Mouse (Mus musculus) limb, embryonic 11.5 days (tissue): ENCODE data around the gene Mkrn2. TPM values are rescaled to one million over a fixed set of nuclear protein-coding genes. Genes with fewer than 3 reads are reported as not detected.

Experiments
- ATAC-seq: fragments of 200-750 bp; cut with Nextera tagmentation; 2 replicates; pipeline ENCODE4 v1.8.0; 2017; ENCODE audit warnings: low read depth; ENCODE audit not compliant: insufficient number of reproducible peaks, low FRiP score, low TSS enrichment
- DNase-seq: peaks from one replicate; pipeline ENCODE4 v3.0.0-alpha.2; 2015; ENCODE audit warnings: low spot score
- H3K27ac ChIP-seq: fragments of 300-500 bp; sonication (generic); replicated peaks from 2 replicates; pipeline ENCODE4 v1.5.1; 2014; ENCODE audit warnings: low read depth, mild to moderate bottlenecking, low read length
- H3K27me3 ChIP-seq: fragments of 300-500 bp; sonication (generic); 2 replicates; pipeline ENCODE4 v1.6.1; 2014; ENCODE audit warnings: mild to moderate bottlenecking, low read length, mixed read lengths; ENCODE audit not compliant: control insufficient read depth, insufficient read depth
- H3K36me3 ChIP-seq: fragments of 300-500 bp; sonication (generic); 2 replicates; pipeline ENCODE4 v1.6.1; 2014; ENCODE audit warnings: mild to moderate bottlenecking, low read length, moderate library complexity, mixed read lengths; ENCODE audit not compliant: control insufficient read depth, insufficient read depth
- H3K4me1 ChIP-seq: fragments of 300-500 bp; sonication (generic); 2 replicates; pipeline ENCODE4 v1.6.1; 2014; ENCODE audit warnings: low read length, mixed read lengths; ENCODE audit not compliant: control insufficient read depth, insufficient read depth
- H3K4me2 ChIP-seq: fragments of 300-500 bp; sonication (generic); 2 replicates; pipeline ENCODE4 v1.6.1; 2014; ENCODE audit warnings: low read depth, mild to moderate bottlenecking, moderate library complexity; ENCODE audit not compliant: severe bottlenecking
- H3K4me3 ChIP-seq: fragments of 300-500 bp; sonication (generic); 2 replicates; pipeline ENCODE4 v1.5.1; 2014; ENCODE audit warnings: low read depth, low read length
- H3K9ac ChIP-seq: fragments of 300-500 bp; sonication (generic); 2 replicates; pipeline ENCODE4 v1.6.1; 2014; ENCODE audit warnings: mild to moderate bottlenecking, low read length
- H3K9me3 ChIP-seq: fragments of 300-500 bp; sonication (generic); 2 replicates; pipeline ENCODE4 v1.6.1; 2016; ENCODE audit warnings: low read length; ENCODE audit not compliant: control insufficient read depth
- WGBS: fragments of 180-500 bp; shearing (Covaris S2); extraction: QIAGEN DNeasy Blood & Tissue Kit; methylation state at CpG from one replicate; pipeline ENCODE4 v1.1.7; 2014; 5-methylcytosine and 5-hydroxymethylcytosine counted together
- polyA plus RNA-seq: library from polyadenylated mRNA; unstranded; fragments of >200 nt; fragmentation: Nextera tagmentation; extraction: Ambion mirVana; gene quantifications from 2 replicates; pipeline ENCODE4 v1.2.1, GENCODE M21; 2014

Gene Mkrn2
- polyA plus RNA-seq, 1 experiment from 2014 or later: 27.1 TPM

GRCm38 (mm10) chr6:115594463-115594862 is 7.2 kb upstream of the Mkrn2 start:
- Histone ChIP-seq H3K4me2 (no peak overlapping the region), H3K9ac (no peak overlapping the region), H3K27me3 (no peaks in the 10 kb centered on the region), H3K36me3 (no peaks in the 10 kb centered on the region), H3K4me1 (no peaks in the 10 kb centered on the region), H3K27ac (no peak overlapping the region), H3K4me3 (no peak overlapping the region), H3K9me3 (no peaks in the 10 kb centered on the region)
- 81% methylated on average over 3 of the region's 3 CpGs for WGBS
- no peak for DNase-seq
- ATAC-seq: no peak

GRCm38 (mm10) chr6:115595667-115596066 is 6.0 kb upstream of the Mkrn2 start:
- no peak overlapping the region for H3K9ac ChIP-seq
- no peaks in the 10 kb centered on the region for H3K27me3 ChIP-seq
- no peaks in the 10 kb centered on the region for H3K9me3 ChIP-seq
- no peak for DNase-seq
- no peak overlapping the region for H3K4me2 ChIP-seq
- 61% methylated on average over 3 of the region's 3 CpGs for WGBS
- no peaks in the 10 kb centered on the region for H3K36me3 ChIP-seq
- no peaks in the 10 kb centered on the region for H3K4me1 ChIP-seq
- H3K4me3 ChIP-seq: no peak overlapping the region
- no peak overlapping the region for H3K27ac ChIP-seq
- ATAC-seq: no peak

GRCm38 (mm10) chr6:115601322-115601714 is 384 bp upstream of the Mkrn2 start:
- WGBS: 63% methylated on average over 4 of the region's 4 CpGs
- no peak overlapping the region for H3K9ac ChIP-seq
- H3K4me2 ChIP-seq: peak overlapping the region; percentile 34; the same call in 1 of the 2 replicates
- DNase-seq (no peak), ATAC-seq (peak; percentile 18; the same call in 1 of the 2 replicates)
- H3K27ac ChIP-seq: no peak overlapping the region
- no peaks in the 10 kb centered on the region for H3K9me3 ChIP-seq
- H3K4me1 ChIP-seq: no peaks in the 10 kb centered on the region
- peak overlapping the region; percentile 72; the same call in 1 of the 2 replicates for H3K4me3 ChIP-seq
- no peaks in the 10 kb centered on the region for H3K36me3 ChIP-seq
- H3K27me3 ChIP-seq: no peaks in the 10 kb centered on the region

- Histone ChIP-seq H3K27ac (no peak overlapping the region), H3K36me3 (peaks cover 3% of the 10 kb centered on the region; the same call in 1 of the 2 replicates), H3K4me1 (no peaks in the 10 kb centered on the region), H3K4me2 (no peak overlapping the region), H3K4me3 (no peak overlapping the region), H3K9ac (no peak overlapping the region), H3K9me3 (no peaks in the 10 kb centered on the region), H3K27me3 (no peaks in the 10 kb centered on the region)
- no peak for ATAC-seq
- WGBS: 77% methylated on average over 1 of the region's 1 CpGs
- no peak for DNase-seq
Observed at GRCm38 (mm10) chr6:115606461-115606860, 4.8 kb downstream of the Mkrn2 start.

GRCm38 (mm10) chr6:115607429-115607828 is 5.7 kb downstream of the Mkrn2 start:
- no peak for ATAC-seq
- Histone ChIP-seq H3K27me3 (no peaks in the 10 kb centered on the region), H3K36me3 (peaks cover 3% of the 10 kb centered on the region; the same call in 1 of the 2 replicates), H3K9me3 (no peaks in the 10 kb centered on the region), H3K4me2 (no peak overlapping the region), H3K27ac (no peak overlapping the region), H3K9ac (no peak overlapping the region), H3K4me3 (no peak overlapping the region), H3K4me1 (no peaks in the 10 kb centered on the region)
- no peak for DNase-seq
- WGBS: 81% methylated on average over 4 of the region's 4 CpGs

- DNase-seq (peak; percentile 49), ATAC-seq (no peak)
- Histone ChIP-seq H3K27me3 (no peaks in the 10 kb centered on the region), H3K9ac (no peak overlapping the region), H3K27ac (no peak overlapping the region), H3K4me2 (no peak overlapping the region), H3K4me1 (no peaks in the 10 kb centered on the region), H3K9me3 (no peaks in the 10 kb centered on the region), H3K4me3 (no peak overlapping the region), H3K36me3 (peaks cover 6% of the 10 kb centered on the region)
- 67% methylated on average over 3 of the region's 3 CpGs for WGBS
Observed at GRCm38 (mm10) chr6:115609121-115609520, 7.4 kb downstream of the Mkrn2 start.

GRCm38 (mm10) chr6:115610301-115610700 is 8.6 kb downstream of the Mkrn2 start:
- H3K4me2 ChIP-seq: no peak overlapping the region
- H3K9me3 ChIP-seq: no peaks in the 10 kb centered on the region
- no peak overlapping the region for H3K27ac ChIP-seq
- DNase-seq (no peak), ATAC-seq (no peak)
- H3K4me3 ChIP-seq: no peak overlapping the region
- WGBS: 97% methylated on average over 5 of the region's 5 CpGs
- no peaks in the 10 kb centered on the region for H3K4me1 ChIP-seq
- peaks cover 9% of the 10 kb centered on the region for H3K36me3 ChIP-seq
- no peak overlapping the region for H3K9ac ChIP-seq
- no peaks in the 10 kb centered on the region for H3K27me3 ChIP-seq

- DNase-seq (no peak), ATAC-seq (no peak)
- Histone ChIP-seq H3K27me3 (no peaks in the 10 kb centered on the region), H3K9me3 (no peaks in the 10 kb centered on the region), H3K4me1 (no peaks in the 10 kb centered on the region), H3K4me2 (no peak overlapping the region), H3K4me3 (no peak overlapping the region), H3K36me3 (peaks cover 31% of the 10 kb centered on the region), H3K27ac (no peak overlapping the region), H3K9ac (no peak overlapping the region)
Observed at GRCm38 (mm10) chr6:115613793-115614192, 12.1 kb downstream of the Mkrn2 start.

- ATAC-seq: no peak
- no peaks in the 10 kb centered on the region for H3K9me3 ChIP-seq
- no peak overlapping the region for H3K27ac ChIP-seq
Observed at GRCm38 (mm10) chr6:115615983-115616382, 14.3 kb downstream of the Mkrn2 start.

More at GRCm38 (mm10) chr6:115615983-115616382, 14.3 kb downstream of the Mkrn2 start:
- Histone ChIP-seq H3K4me3 (no peak overlapping the region), H3K36me3 (peaks cover 42% of the 10 kb centered on the region), H3K9ac (no peak overlapping the region), H3K27me3 (no peaks in the 10 kb centered on the region), H3K4me2 (no peak overlapping the region), H3K4me1 (no peaks in the 10 kb centered on the region)
- no peak for DNase-seq
- WGBS: 87% methylated on average over 3 of the region's 3 CpGs
